Mouse (Mus musculus) heart, embryonic 15.5 days (tissue): ENCODE results near the gene Ncoa3. TPM values are rescaled to one million over a fixed set of nuclear protein-coding genes. Genes with fewer than 3 reads are reported as not detected.

Source experiments
- ATAC-seq: fragments of 200-750 bp; cut with Nextera tagmentation; replicated peaks from 2 replicates; pipeline ENCODE4 v1.8.0; 2017; ENCODE audit warnings: low read depth, moderate TSS enrichment; ENCODE audit not compliant: insufficient number of reproducible peaks, insufficient read depth, low FRiP score
- H3K27ac ChIP-seq: fragments of 300-500 bp; sonication (generic); 2 replicates; pipeline ENCODE4 v1.5.1; 2015; ENCODE audit warnings: mild to moderate bottlenecking, inconsistent platforms
- H3K27me3 ChIP-seq: fragments of 300-500 bp; sonication (generic); 2 replicates; pipeline ENCODE4 v1.6.1; 2015; ENCODE audit warnings: inconsistent platforms
- H3K36me3 ChIP-seq: fragments of 300-500 bp; sonication (generic); 2 replicates; pipeline ENCODE4 v1.6.1; 2015; ENCODE audit warnings: mild to moderate bottlenecking, inconsistent platforms
- H3K4me1 ChIP-seq: fragments of 300-500 bp; sonication (generic); replicated peaks from 2 replicates; pipeline ENCODE4 v1.6.1; 2015; ENCODE audit warnings: inconsistent platforms
- H3K4me2 ChIP-seq: fragments of 300-500 bp; sonication (generic); 2 replicates; pipeline ENCODE4 v1.6.1; 2015; ENCODE audit warnings: inconsistent platforms, mild to moderate bottlenecking, moderate library complexity
- H3K4me3 ChIP-seq: fragments of 300-500 bp; sonication (generic); 2 replicates; pipeline ENCODE4 v1.5.1; 2015; ENCODE audit warnings: mild to moderate bottlenecking, inconsistent platforms
- H3K9ac ChIP-seq: fragments of 300-500 bp; sonication (generic); 2 replicates; pipeline ENCODE4 v1.6.1; 2015; ENCODE audit warnings: mild to moderate bottlenecking, inconsistent platforms
- H3K9me3 ChIP-seq: fragments of 300-500 bp; sonication (generic); replicated peaks from 2 replicates; pipeline ENCODE4 v1.6.1; 2016; ENCODE audit warnings: inconsistent platforms
- WGBS: fragments of 180-500 bp; shearing (Covaris S2); methylation state at CpG from one replicate; pipeline ENCODE4 v1.1.7; 2015; ENCODE audit warnings: mixed read lengths; 5-methylcytosine and 5-hydroxymethylcytosine counted together
- polyA plus RNA-seq: library from polyadenylated mRNA; unstranded; fragments of >200 nt; fragmentation: Nextera tagmentation; extraction: Ambion mirVana; gene quantifications from 2 replicates; pipeline ENCODE4 v1.2.1, GENCODE M21; 2015

The Ncoa3 gene
- polyA plus RNA-seq, 1 experiment from 2014 or later, result 8.7 TPM

DNA sequence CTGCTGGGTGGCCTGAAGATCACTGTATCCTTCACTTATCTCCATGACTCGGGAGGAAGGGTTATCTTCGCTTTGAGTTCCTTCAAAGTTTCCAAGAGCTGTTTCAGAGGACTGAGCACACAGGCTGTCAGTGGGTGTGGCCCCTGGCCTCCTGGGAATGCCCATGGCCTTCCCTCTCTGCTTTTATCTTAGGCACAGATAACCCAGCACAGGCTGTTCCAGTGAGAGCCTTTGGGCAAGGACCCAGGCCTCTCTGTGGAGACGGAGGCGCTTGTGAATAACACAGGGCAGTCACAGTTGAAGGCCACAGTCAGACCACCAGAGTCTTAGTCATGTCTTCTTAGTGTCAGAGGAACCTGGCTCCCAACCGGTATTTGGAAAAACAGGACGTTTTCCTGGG, 130.3 kb downstream of the Ncoa3 start:
- Histone ChIP-seq H3K4me1 (peaks cover 46% of the 10 kb centered on the region), H3K4me3 (no peak overlapping the region), H3K9ac (no peak overlapping the region), H3K4me2 (no peak overlapping the region), H3K9me3 (no peaks in the 10 kb centered on the region), H3K36me3 (no peaks in the 10 kb centered on the region), H3K27ac (peak overlapping the region; percentile 62), H3K27me3 (no peaks in the 10 kb centered on the region)
- peak; percentile 64 for ATAC-seq
- WGBS, result 24% methylated on average over 6 of the region's 6 CpGs

Other genes starting within 250 kb of the Ncoa3 start
- 39.1 and 40.7 TPM in 2 replicates for gene Zmynd8, start 93.6 kb upstream of the Ncoa3 start, polyA plus RNA-seq
- 80.6 and 94.0 TPM in 2 replicates for gene Sulf2, start 163.0 kb downstream of the Ncoa3 start, polyA plus RNA-seq